Mouse (Mus musculus): Measurements from ENCODE around the gene Clec2g. TPM values are rescaled to one million over a fixed set of nuclear protein-coding genes. Genes with fewer than 3 reads are reported as not detected.
"Not testable (repeated sequence)": the region's sequence is repeated elsewhere in the genome, so short reads cannot be mapped to it uniquely, and the experiment has no call there.

The Clec2g gene
- polyA plus RNA-seq, 1 experiment from 2014 or later = not detected

DNA sequence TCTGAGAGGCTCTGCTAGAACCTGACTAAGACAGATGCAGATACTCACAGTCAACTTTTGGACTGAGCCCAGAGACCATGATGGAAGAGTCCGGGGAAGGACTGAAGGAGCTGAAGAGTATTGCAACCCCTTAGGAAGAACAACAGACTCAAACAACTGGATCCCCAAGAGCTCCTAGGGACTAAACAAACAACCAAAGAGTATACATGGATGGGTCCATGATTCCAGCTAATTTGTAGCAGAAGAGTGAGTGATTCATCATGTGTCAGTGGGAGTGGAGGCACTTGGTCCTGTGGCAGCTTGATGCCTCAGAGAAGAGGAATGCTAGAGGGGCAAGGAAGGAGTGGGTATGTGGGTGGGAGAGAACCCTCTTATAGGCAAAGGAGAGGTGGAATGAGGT lies 35.6 kb downstream of the Clec2g start:
- H3K4me3 ChIP-seq (ENCODE audit: low read depth, low read length) = no peak overlapping the region

DNA sequence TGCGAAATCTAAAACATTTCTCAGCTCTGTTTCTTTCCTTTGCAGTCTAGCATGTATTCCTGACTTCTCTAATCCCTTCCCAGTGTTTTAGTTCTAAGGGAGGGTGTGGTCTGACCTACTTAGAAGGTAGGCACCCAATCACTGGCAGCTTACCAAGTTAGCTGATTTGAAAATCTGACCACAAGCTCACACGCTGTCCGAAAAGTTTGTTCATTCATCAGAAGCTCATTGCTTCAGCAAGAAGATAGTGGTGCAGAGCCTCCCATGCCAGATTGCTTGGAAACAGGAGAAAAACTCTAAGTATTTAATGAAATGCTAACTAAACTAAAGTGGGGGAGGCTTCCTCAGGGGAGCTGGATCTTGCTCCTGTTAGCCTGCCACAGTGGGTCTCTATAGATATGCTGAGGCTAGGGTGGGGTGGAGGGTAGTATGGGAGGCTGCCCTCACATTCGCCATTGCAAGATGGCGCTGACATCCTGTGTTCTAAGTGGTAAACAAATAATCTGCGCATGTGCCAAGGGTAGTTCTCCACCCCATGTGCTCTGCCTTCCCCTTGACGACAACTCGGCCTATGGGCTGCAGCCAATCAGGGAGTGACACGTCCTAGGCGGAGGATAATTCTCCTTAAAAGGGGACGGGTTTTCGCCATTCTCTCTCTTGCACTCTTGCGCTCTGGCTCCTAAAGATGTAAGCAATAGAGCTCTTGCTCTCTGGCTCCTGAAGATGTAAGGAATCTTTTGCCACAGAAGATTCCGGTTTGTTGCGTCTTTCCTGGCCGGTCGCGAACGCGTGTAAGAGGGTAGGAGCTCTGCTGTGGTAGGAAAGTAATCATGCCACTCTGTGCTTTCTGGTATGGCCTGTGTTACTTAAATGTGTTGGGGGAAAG lies 36.6 kb downstream of the Clec2g start:
- ATAC-seq (ENCODE audit: insufficient read depth, low FRiP score, low TSS enrichment); H3K27ac ChIP-seq (ENCODE audit: low read depth, low read length); H3K4me2 ChIP-seq (ENCODE audit: low read depth); DNase-seq (ENCODE audit: low spot score); H3K4me3 ChIP-seq (ENCODE audit: low read depth, low read length); H3K9me3 ChIP-seq (ENCODE audit: control insufficient read depth, low read length); H3K4me1 ChIP-seq (ENCODE audit: control insufficient read depth, insufficient read depth, low read length); H3K27me3 ChIP-seq (ENCODE audit: control insufficient read depth, insufficient read depth, low read length); H3K9ac ChIP-seq (ENCODE audit: low read length); H3K36me3 ChIP-seq (ENCODE audit: control insufficient read depth, insufficient read depth, low read length): not testable (repeated sequence)
- 98% methylated on average over 20 of the region's 20 CpGs for WGBS

More for the DNA sequence above, 35.6 kb downstream of the Clec2g start:
- 91% methylated on average over 1 of the region's 1 CpGs for WGBS
- ATAC-seq (ENCODE audit: insufficient read depth, low FRiP score, low TSS enrichment) = no peak
- H3K4me1 ChIP-seq (ENCODE audit: control insufficient read depth, insufficient read depth, low read length) = no peaks in the 10 kb centered on the region
- no peak overlapping the region for H3K27ac ChIP-seq (ENCODE audit: low read depth, low read length)
- H3K27me3 ChIP-seq (ENCODE audit: control insufficient read depth, insufficient read depth, low read length) = no peaks in the 10 kb centered on the region
- no peak overlapping the region for H3K9ac ChIP-seq (ENCODE audit: low read length)
- no peaks in the 10 kb centered on the region for H3K36me3 ChIP-seq (ENCODE audit: control insufficient read depth, insufficient read depth, low read length)
- H3K9me3 ChIP-seq (ENCODE audit: control insufficient read depth, low read length) = no peaks in the 10 kb centered on the region
- no peak overlapping the region for H3K4me2 ChIP-seq (ENCODE audit: low read depth)
- DNase-seq (ENCODE audit: low spot score) = no peak

DNA sequence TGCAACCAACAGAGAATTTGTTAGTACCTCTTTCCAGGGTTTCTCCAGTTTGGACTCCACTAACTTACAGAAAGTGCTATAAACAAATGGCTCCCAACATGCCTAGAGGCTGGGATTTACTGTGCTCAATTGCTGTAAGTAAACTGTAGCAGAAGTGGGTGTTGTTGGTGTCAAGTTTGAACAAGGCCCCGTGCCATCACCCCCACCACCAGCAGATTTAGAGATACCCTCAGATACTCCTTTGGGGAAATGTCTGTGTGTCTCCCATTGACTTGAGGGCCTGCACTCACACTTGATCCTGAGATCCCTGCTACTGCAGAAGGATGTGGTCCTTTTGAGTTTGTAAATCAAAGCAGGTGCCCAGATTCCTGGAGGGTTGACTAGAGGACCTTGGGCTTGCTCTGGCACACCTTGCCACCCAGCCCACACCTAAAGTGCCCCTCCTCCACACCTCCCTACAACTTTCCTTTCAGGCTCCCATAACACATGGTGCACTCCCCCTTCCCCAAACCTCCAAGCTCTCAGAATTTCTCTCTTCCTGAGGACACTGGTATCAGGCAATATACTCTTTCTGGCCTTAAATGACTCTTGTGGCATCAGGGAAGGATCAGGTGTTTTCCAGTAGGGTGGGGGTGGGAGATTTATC lies 37.3 kb downstream of the Clec2g start:
- Histone ChIP-seq H3K27ac (ENCODE audit: low read depth, low read length) (no peak overlapping the region), H3K9ac (ENCODE audit: low read length) (no peak overlapping the region), H3K27me3 (ENCODE audit: control insufficient read depth, insufficient read depth, low read length) (no peaks in the 10 kb centered on the region), H3K36me3 (ENCODE audit: control insufficient read depth, insufficient read depth, low read length) (no peaks in the 10 kb centered on the region), H3K4me3 (ENCODE audit: low read depth, low read length) (no peak overlapping the region), H3K9me3 (ENCODE audit: control insufficient read depth, low read length) (no peaks in the 10 kb centered on the region), H3K4me2 (ENCODE audit: low read depth) (no peak overlapping the region), H3K4me1 (ENCODE audit: control insufficient read depth, insufficient read depth, low read length) (no peaks in the 10 kb centered on the region)
- DNase-seq (ENCODE audit: low spot score) (no peak), ATAC-seq (ENCODE audit: insufficient read depth, low FRiP score, low TSS enrichment) (no peak)
- 79% methylated on average over 1 of the region's 1 CpGs for WGBS

DNA sequence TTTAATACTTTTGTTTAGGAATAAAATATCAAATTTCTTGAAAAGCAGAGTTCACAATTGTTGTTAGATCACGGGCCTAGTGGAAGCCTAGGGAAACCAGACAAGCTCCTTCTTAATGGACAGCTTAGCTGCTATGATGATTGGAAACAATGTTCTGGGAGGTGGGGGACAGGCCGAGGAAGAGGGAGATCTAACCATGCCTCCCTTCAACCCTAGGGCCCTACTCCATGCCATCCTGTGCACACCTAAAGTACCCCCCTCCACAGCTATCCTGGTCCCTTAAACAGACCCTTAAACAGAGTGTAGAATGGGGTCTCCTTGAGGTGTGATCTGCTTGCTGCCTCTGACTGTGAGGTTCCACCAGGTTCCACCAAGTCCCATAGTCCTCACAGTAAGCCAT lies 38.0 kb downstream of the Clec2g start:
- Histone ChIP-seq H3K9ac (ENCODE audit: low read length) (no peak overlapping the region), H3K27ac (ENCODE audit: low read depth, low read length) (no peak overlapping the region), H3K36me3 (ENCODE audit: control insufficient read depth, insufficient read depth, low read length) (no peaks in the 10 kb centered on the region), H3K9me3 (ENCODE audit: control insufficient read depth, low read length) (no peaks in the 10 kb centered on the region), H3K4me3 (ENCODE audit: low read depth, low read length) (no peak overlapping the region), H3K4me2 (ENCODE audit: low read depth) (no peak overlapping the region), H3K27me3 (ENCODE audit: control insufficient read depth, insufficient read depth, low read length) (no peaks in the 10 kb centered on the region), H3K4me1 (ENCODE audit: control insufficient read depth, insufficient read depth, low read length) (no peaks in the 10 kb centered on the region)
- no peak for DNase-seq (ENCODE audit: low spot score)
- ATAC-seq (ENCODE audit: insufficient read depth, low FRiP score, low TSS enrichment) = no peak
- WGBS = 89% methylated on average over 2 of the region's 2 CpGs

DNA sequence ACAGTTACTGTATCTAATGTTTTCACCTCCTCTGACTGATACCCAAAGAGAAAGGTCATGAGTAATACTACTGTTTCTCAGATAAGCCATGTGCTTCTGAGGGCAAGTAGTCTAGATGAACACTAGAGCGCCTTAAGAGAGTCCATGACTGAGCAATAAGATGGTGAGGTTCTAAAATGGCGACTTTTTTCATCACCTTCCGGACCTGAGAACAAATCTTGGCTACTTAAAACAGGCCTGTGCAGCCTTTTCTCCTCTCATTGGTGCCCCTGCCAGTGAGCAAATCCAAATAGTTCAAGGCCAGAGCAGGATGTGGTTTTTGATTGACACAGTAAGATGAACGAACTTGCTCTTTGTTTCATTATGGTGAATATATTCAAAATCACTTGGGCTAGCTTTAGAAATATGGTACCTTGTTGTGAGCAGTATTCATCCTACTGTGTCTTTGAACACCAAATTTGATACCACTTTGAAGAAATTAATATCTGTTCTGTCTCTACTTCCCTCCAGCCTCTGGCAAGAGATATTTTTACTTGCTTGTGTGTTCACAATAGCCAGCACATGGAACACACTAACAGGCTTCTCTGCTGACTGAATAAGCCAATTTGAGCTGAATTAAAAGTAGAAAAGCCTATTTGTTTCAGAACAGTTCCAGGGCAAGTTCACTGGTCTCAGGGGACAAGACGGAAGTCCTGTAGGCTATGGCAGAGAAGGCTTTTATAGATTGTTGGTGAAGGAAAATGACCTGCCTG lies 38.7 kb downstream of the Clec2g start:
- Histone ChIP-seq H3K4me3 (ENCODE audit: low read depth, low read length) (no peak overlapping the region), H3K4me2 (ENCODE audit: low read depth) (no peak overlapping the region), H3K9me3 (ENCODE audit: control insufficient read depth, low read length) (no peaks in the 10 kb centered on the region), H3K4me1 (ENCODE audit: control insufficient read depth, insufficient read depth, low read length) (no peaks in the 10 kb centered on the region), H3K27me3 (ENCODE audit: control insufficient read depth, insufficient read depth, low read length) (no peaks in the 10 kb centered on the region), H3K9ac (ENCODE audit: low read length) (no peak overlapping the region), H3K27ac (ENCODE audit: low read depth, low read length) (no peak overlapping the region), H3K36me3 (ENCODE audit: control insufficient read depth, insufficient read depth, low read length) (no peaks in the 10 kb centered on the region)
- 92% methylated on average over 5 of the region's 5 CpGs for WGBS
- DNase-seq (ENCODE audit: low spot score) (no peak), ATAC-seq (ENCODE audit: insufficient read depth, low FRiP score, low TSS enrichment) (no peak)

DNA sequence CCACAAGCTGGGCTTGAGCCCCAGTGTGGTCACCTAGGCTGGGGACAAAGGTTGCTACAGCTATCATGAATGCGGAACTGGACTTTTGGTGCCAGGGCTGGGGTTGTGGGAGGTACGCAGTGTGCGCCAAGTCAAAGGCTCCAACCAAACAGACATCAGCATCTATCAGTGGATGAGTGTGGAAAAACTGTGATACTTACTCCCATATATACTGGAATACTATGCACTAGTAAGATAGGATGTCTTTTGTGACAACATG lies 39.2 kb downstream of the Clec2g start:
- no peak overlapping the region for H3K27ac ChIP-seq (ENCODE audit: low read depth, low read length)
- H3K4me3 ChIP-seq (ENCODE audit: low read depth, low read length) = no peak overlapping the region
- no peaks in the 10 kb centered on the region for H3K27me3 ChIP-seq (ENCODE audit: control insufficient read depth, insufficient read depth, low read length)
- H3K4me2 ChIP-seq (ENCODE audit: low read depth) = no peak overlapping the region
- H3K4me1 ChIP-seq (ENCODE audit: control insufficient read depth, insufficient read depth, low read length) = no peaks in the 10 kb centered on the region
- ATAC-seq (ENCODE audit: insufficient read depth, low FRiP score, low TSS enrichment) = no peak
- no peak for DNase-seq (ENCODE audit: low spot score)
- no peaks in the 10 kb centered on the region for H3K9me3 ChIP-seq (ENCODE audit: control insufficient read depth, low read length)
- no peaks in the 10 kb centered on the region for H3K36me3 ChIP-seq (ENCODE audit: control insufficient read depth, insufficient read depth, low read length)
- 94% methylated on average over 3 of the region's 3 CpGs for WGBS
- H3K9ac ChIP-seq (ENCODE audit: low read length) = no peak overlapping the region

DNA sequence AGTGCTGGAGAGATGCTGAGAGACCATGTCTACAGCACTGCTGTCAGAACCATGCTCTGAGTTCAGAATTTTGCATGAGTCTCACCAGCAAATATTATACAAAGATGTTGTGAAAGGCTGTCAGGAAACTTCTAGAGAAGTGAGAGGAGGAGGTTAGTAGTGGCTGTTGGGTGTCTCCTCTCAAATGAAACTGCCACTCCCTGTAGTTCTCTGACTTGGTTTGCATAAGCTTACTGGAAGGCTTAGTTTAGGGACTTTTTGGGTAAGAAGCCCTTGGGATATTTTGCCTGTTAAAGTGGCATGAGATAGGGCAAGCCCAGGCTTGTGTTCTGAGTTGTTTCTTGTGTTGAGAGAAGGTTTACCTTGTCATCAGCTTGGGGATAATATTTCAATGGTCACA lies 40.7 kb downstream of the Clec2g start:
- not testable (repeated sequence) for H3K4me2 ChIP-seq (ENCODE audit: low read depth); H3K4me3 ChIP-seq (ENCODE audit: low read depth, low read length); H3K4me1 ChIP-seq (ENCODE audit: control insufficient read depth, insufficient read depth, low read length); H3K36me3 ChIP-seq (ENCODE audit: control insufficient read depth, insufficient read depth, low read length); ATAC-seq (ENCODE audit: insufficient read depth, low FRiP score, low TSS enrichment); H3K27ac ChIP-seq (ENCODE audit: low read depth, low read length); H3K9me3 ChIP-seq (ENCODE audit: control insufficient read depth, low read length); DNase-seq (ENCODE audit: low spot score); H3K27me3 ChIP-seq (ENCODE audit: control insufficient read depth, insufficient read depth, low read length); H3K9ac ChIP-seq (ENCODE audit: low read length)

DNA sequence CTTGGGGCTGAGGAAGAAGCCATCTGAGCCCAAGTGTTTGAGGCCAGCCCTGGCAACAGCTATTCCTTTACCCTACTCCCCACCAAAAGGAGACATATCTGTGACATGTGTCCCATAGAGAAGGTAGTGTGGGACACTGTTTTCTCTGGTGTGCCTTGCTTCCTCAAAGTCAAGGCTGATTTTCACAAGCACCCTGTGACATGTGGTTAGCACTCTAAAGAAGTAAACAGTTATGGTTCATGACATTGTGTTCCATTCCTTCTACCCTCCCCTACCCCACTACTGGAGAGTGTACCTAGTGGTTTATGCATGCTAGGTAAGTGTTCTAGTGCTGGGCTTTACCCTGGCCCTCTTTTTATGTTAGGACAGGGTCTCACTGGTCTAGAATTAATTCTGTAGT lies 42.0 kb downstream of the Clec2g start:
- H3K9me3 ChIP-seq (ENCODE audit: control insufficient read depth, low read length) = no peaks in the 10 kb centered on the region

More for the DNA sequence above, 42.0 kb downstream of the Clec2g start:
- H3K4me3 ChIP-seq (ENCODE audit: low read depth, low read length) = no peak overlapping the region
- DNase-seq (ENCODE audit: low spot score) (no peak), ATAC-seq (ENCODE audit: insufficient read depth, low FRiP score, low TSS enrichment) (no peak)
- H3K9ac ChIP-seq (ENCODE audit: low read length) = no peak overlapping the region
- no peak overlapping the region for H3K27ac ChIP-seq (ENCODE audit: low read depth, low read length)
- no peaks in the 10 kb centered on the region for H3K4me1 ChIP-seq (ENCODE audit: control insufficient read depth, insufficient read depth, low read length)
- no peaks in the 10 kb centered on the region for H3K36me3 ChIP-seq (ENCODE audit: control insufficient read depth, insufficient read depth, low read length)
- H3K27me3 ChIP-seq (ENCODE audit: control insufficient read depth, insufficient read depth, low read length) = no peaks in the 10 kb centered on the region
- H3K4me2 ChIP-seq (ENCODE audit: low read depth) = no peak overlapping the region
